Mouse (Mus musculus) kidney, embryonic 15.5 days (tissue): ENCODE results near the gene Krtap29-1. TPM values are rescaled to one million over a fixed set of nuclear protein-coding genes. Genes with fewer than 3 reads are reported as not detected.

ENCODE experiments used
- ATAC-seq: fragments of 200-750 bp; cut with Nextera tagmentation; replicated peaks from 2 replicates; pipeline ENCODE4 v1.8.0; 2017; ENCODE audit warnings: moderate TSS enrichment; ENCODE audit not compliant: low FRiP score
- H3K27ac ChIP-seq: fragments of 300-500 bp; sonication (generic); 2 replicates; pipeline ENCODE4 v1.5.1; 2015; ENCODE audit warnings: mild to moderate bottlenecking, inconsistent platforms
- H3K27me3 ChIP-seq: fragments of 300-500 bp; sonication (generic); 2 replicates; pipeline ENCODE4 v1.6.1; 2015; ENCODE audit warnings: inconsistent platforms
- H3K36me3 ChIP-seq: fragments of 300-500 bp; sonication (generic); 2 replicates; pipeline ENCODE4 v1.6.1; 2015; ENCODE audit warnings: inconsistent platforms
- H3K4me1 ChIP-seq: fragments of 300-500 bp; sonication (generic); 2 replicates; pipeline ENCODE4 v1.6.1; 2015; ENCODE audit warnings: inconsistent platforms
- H3K4me2 ChIP-seq: fragments of 300-500 bp; sonication (generic); 2 replicates; pipeline ENCODE4 v1.6.1; 2015; ENCODE audit warnings: moderate library complexity, mild to moderate bottlenecking, inconsistent platforms
- H3K4me3 ChIP-seq: fragments of 300-500 bp; sonication (generic); replicated peaks from 2 replicates; pipeline ENCODE4 v1.5.1; 2015; ENCODE audit warnings: mild to moderate bottlenecking, inconsistent platforms
- H3K9ac ChIP-seq: fragments of 300-500 bp; sonication (generic); 2 replicates; pipeline ENCODE4 v1.6.1; 2015; ENCODE audit warnings: mild to moderate bottlenecking, inconsistent platforms
- H3K9me3 ChIP-seq: fragments of 300-500 bp; sonication (generic); replicated peaks from 2 replicates; pipeline ENCODE4 v1.6.1; 2016; ENCODE audit warnings: inconsistent platforms
- WGBS: fragments of 180-500 bp; shearing (Covaris S2); methylation state at CpG from one replicate; pipeline ENCODE4 v1.1.7; 2015; ENCODE audit warnings: mixed read lengths; 5-methylcytosine and 5-hydroxymethylcytosine counted together
- polyA plus RNA-seq: library from polyadenylated mRNA; unstranded; fragments of >200 nt; fragmentation: Nextera tagmentation; extraction: Ambion mirVana; gene quantifications from 2 replicates; pipeline ENCODE4 v1.2.1, GENCODE M21; 2015

Gene Krtap29-1
- polyA plus RNA-seq, 1 experiment from 2014 or later, result not detected

- WGBS, result 83% methylated on average over 9 of the region's 9 CpGs
- Histone ChIP-seq H3K27me3 (no peaks in the 10 kb centered on the region), H3K4me1 (no peaks in the 10 kb centered on the region), H3K4me2 (no peak overlapping the region), H3K9me3 (no peaks in the 10 kb centered on the region), H3K9ac (no peak overlapping the region), H3K36me3 (no peaks in the 10 kb centered on the region), H3K4me3 (no peak overlapping the region), H3K27ac (no peak overlapping the region)
- no peak for ATAC-seq
Observed at GRCm38 (mm10) chr11:99937751-99938264, 41.0 kb downstream of the Krtap29-1 start.

- H3K9ac ChIP-seq, result no peak within 1 kb of the TSS
- no peaks in the 10 kb centered on the region for H3K4me1 ChIP-seq
- H3K27me3 ChIP-seq, result no peaks in the 10 kb centered on the region
- no peak within 1 kb of the TSS for H3K4me2 ChIP-seq
- H3K36me3 ChIP-seq, result no peaks in the 10 kb centered on the region
- WGBS, result 83% methylated on average over 1 of the region's 1 CpGs
- H3K4me3 ChIP-seq, result no peak within 1 kb of the TSS
- no peak within 1 kb of the TSS for H3K27ac ChIP-seq
- no peak for ATAC-seq
- no peaks in the 10 kb centered on the region for H3K9me3 ChIP-seq
Observed at GRCm38 (mm10) chr11:99935991-99936390, 42.9 kb downstream of the Krtap29-1 start, which contains the start of gene Krtap31-2. Gene Krtap31-2, plus strand, starts transcription at chr11:99936291.

Other genes starting within 250 kb of the Krtap29-1 start
- not detected in 2 replicates for gene Gm14180, start 244.8 kb downstream of the Krtap29-1 start, polyA plus RNA-seq
- gene Gm11595, start 206.1 kb downstream of the Krtap29-1 start, polyA plus RNA-seq, result not detected in 2 replicates
- not detected in 2 replicates for gene Krtap4-8, start 198.3 kb downstream of the Krtap29-1 start, polyA plus RNA-seq
- not detected in 2 replicates for gene Krtap4-9, start 193.9 kb downstream of the Krtap29-1 start, polyA plus RNA-seq
- not detected in 2 replicates for gene Gm11596, start 185.6 kb downstream of the Krtap29-1 start, polyA plus RNA-seq
- gene Gm11569, start 180.1 kb downstream of the Krtap29-1 start, polyA plus RNA-seq, result not detected in 2 replicates
- gene Gm11554, start 174.6 kb downstream of the Krtap29-1 start, polyA plus RNA-seq, result not detected in 2 replicates
- not detected in 2 replicates for gene Krtap4-13, start 169.2 kb downstream of the Krtap29-1 start, polyA plus RNA-seq
- gene Gm11564, start 163.4 kb downstream of the Krtap29-1 start, polyA plus RNA-seq, result not detected in 2 replicates
- not detected in 2 replicates for gene 2300003K06Rik, start 141.0 kb downstream of the Krtap29-1 start, polyA plus RNA-seq
- not detected in 2 replicates for gene Krtap4-16, start 127.4 kb downstream of the Krtap29-1 start, polyA plus RNA-seq
- gene Gm11568, start 121.1 kb downstream of the Krtap29-1 start, polyA plus RNA-seq, result not detected in 2 replicates
- gene Gm11559, start 114.6 kb downstream of the Krtap29-1 start, polyA plus RNA-seq, result not detected in 2 replicates
- gene Krtap9-1, start 105.7 kb downstream of the Krtap29-1 start, polyA plus RNA-seq, result not detected in 2 replicates
- gene Gm11567, start 99.9 kb downstream of the Krtap29-1 start, polyA plus RNA-seq, result not detected in 2 replicates
- not detected in 2 replicates for gene Krtap31-1, start 71.1 kb downstream of the Krtap29-1 start, polyA plus RNA-seq
- gene Gm11565, start 64.3 kb downstream of the Krtap29-1 start, polyA plus RNA-seq, result not detected in 2 replicates
- not detected in 2 replicates for gene Krtap31-2, start 42.8 kb downstream of the Krtap29-1 start, polyA plus RNA-seq
- not detected in 2 replicates for gene Krtap9-5, start 30.6 kb downstream of the Krtap29-1 start, polyA plus RNA-seq
- gene Krtap16-1, start 7.5 kb upstream of the Krtap29-1 start, polyA plus RNA-seq, result not detected in 2 replicates
- not detected in 2 replicates for gene Krtap17-1, start 14.9 kb upstream of the Krtap29-1 start, polyA plus RNA-seq
- not detected in 2 replicates for gene Krt33a, start 37.2 kb upstream of the Krtap29-1 start, polyA plus RNA-seq
- gene Krt33b, start 50.8 kb upstream of the Krtap29-1 start, polyA plus RNA-seq, result not detected in 2 replicates
- not detected in 2 replicates for gene Krt34, start 62.5 kb upstream of the Krtap29-1 start, polyA plus RNA-seq
- not detected in 2 replicates for gene Krt31, start 71.5 kb upstream of the Krtap29-1 start, polyA plus RNA-seq
- not detected in 2 replicates for gene Krt32, start 109.2 kb upstream of the Krtap29-1 start, polyA plus RNA-seq
- gene Krt35, start 117.2 kb upstream of the Krtap29-1 start, polyA plus RNA-seq, result not detected in 2 replicates
- 0.86 and 1.2 TPM in 2 replicates for gene Krt36, start 126.6 kb upstream of the Krtap29-1 start, polyA plus RNA-seq
- 0.51 and 0.57 TPM in 2 replicates for gene Krt13, start 142.5 kb upstream of the Krtap29-1 start, polyA plus RNA-seq
- gene Krt15, start 156.9 kb upstream of the Krtap29-1 start, polyA plus RNA-seq, result 5.0 and 14.8 TPM in 2 replicates
- 69.7 and 75.3 TPM in 2 replicates for gene Krt19, start 169.6 kb upstream of the Krtap29-1 start, polyA plus RNA-seq
- gene Krt9, start 214.2 kb upstream of the Krtap29-1 start, polyA plus RNA-seq, result not detected in 2 replicates
- 4.9 and 5.8 TPM in 2 replicates for gene Krt14, start 228.5 kb upstream of the Krtap29-1 start, polyA plus RNA-seq